Mouse (Mus musculus) megakaryocyte, embryonic 14.5 days (primary cell): ENCODE results near the gene Susd3. TPM values are rescaled to one million over a fixed set of nuclear protein-coding genes. Genes with fewer than 3 reads are reported as not detected.

ENCODE experiments used
- H3K27me3 ChIP-seq: replicated peaks from 2 replicates; pipeline ENCODE3; 2012; ENCODE audit warnings: inconsistent platforms
- H3K36me3 ChIP-seq: replicated peaks from 2 replicates; pipeline ENCODE3; 2012; ENCODE audit warnings: low read length, inconsistent platforms, mixed read lengths
- H3K4me1 ChIP-seq: 2 replicates; pipeline ENCODE4 v1.6.1; 2012; ENCODE audit warnings: inconsistent platforms
- H3K4me3 ChIP-seq: replicated peaks from 2 replicates; pipeline ENCODE3; 2012; ENCODE audit warnings: moderate library complexity, mild to moderate bottlenecking, inconsistent platforms
- H3K9me3 ChIP-seq: 2 replicates; pipeline ENCODE4 v1.6.1; 2012; ENCODE audit warnings: inconsistent platforms
- FLI1 ChIP-seq: IDR thresholded peaks from 2 replicates; pipeline ENCODE4 v1.6.1; 2012; ENCODE audit warnings: low read length, inconsistent platforms, mixed read lengths
- GATA1 ChIP-seq: IDR thresholded peaks from 3 replicates; pipeline ENCODE4 v1.6.1; 2012; ENCODE audit warnings: mixed read lengths, low read length, inconsistent platforms, borderline replicate concordance
- polyA plus RNA-seq: library from polyadenylated mRNA; stranded (reverse); fragments of >175 nt; gene quantifications from 2 replicates; pipeline ENCODE4 v1.2.3, GENCODE M21; 2012; ENCODE audit warnings: low replicate concordance; ENCODE audit not compliant: insufficient read depth

Gene Susd3
- polyA plus RNA-seq, 1 experiment, result 289 TPM

GRCm38 (mm10) chr13:49187288-49188218 is 61.0 kb downstream of the Susd3 start, which contains the start of gene Ninj1:
Gene Ninj1 (plus strand): TSS chr13:49187485.
- TF ChIP-seq GATA1, result peak; percentile 96
- no peak for TF ChIP-seq FLI1
- Histone ChIP-seq H3K4me1 (peaks cover 96% of the 10 kb centered on the region), H3K27me3 (peaks cover 4% of the 10 kb centered on the region), H3K36me3 (peaks cover 39% of the 10 kb centered on the region), H3K9me3 (peaks cover 7% of the 10 kb centered on the region; the same call in 1 of the 2 replicates), H3K4me3 (peak within 1 kb of the TSS; percentile 98)

GRCm38 (mm10) chr13:49186798-49187287 is 61.7 kb downstream of the Susd3 start:
- Histone ChIP-seq H3K9me3 (peaks cover 7% of the 10 kb centered on the region; the same call in 1 of the 2 replicates), H3K4me3 (peak overlapping the region; percentile 98), H3K27me3 (peaks cover 4% of the 10 kb centered on the region), H3K4me1 (peaks cover 96% of the 10 kb centered on the region), H3K36me3 (peaks cover 32% of the 10 kb centered on the region)
- no peak for TF ChIP-seq GATA1
- TF ChIP-seq FLI1, result no peak

DNA sequence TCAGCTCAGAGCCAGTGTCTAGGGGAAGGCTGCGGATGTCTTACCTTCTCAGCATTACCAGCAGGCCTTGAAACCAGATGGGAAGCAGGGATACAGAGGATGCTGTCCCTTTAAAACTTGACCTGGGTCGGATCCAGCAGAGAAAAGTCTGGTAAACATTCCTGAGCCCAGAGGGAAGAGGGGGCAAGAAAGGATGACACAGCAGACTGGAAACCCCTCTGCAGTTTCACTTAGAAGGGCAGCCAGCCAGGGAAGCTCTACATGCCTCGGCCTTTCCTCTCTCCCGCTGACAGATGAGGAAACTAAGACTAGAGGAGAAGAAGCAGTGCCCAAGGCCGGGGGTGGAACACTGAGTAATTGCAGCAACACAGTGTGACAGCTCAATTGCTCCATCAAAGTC is 64.9 kb downstream of the Susd3 start:
- Histone ChIP-seq H3K9me3 (peaks cover 7% of the 10 kb centered on the region; the same call in 1 of the 2 replicates), H3K4me3 (peak overlapping the region; percentile 38), H3K27me3 (peaks cover 6% of the 10 kb centered on the region), H3K36me3 (peaks cover 3% of the 10 kb centered on the region), H3K4me1 (peaks cover 96% of the 10 kb centered on the region)
- TF ChIP-seq GATA1 (no peak), FLI1 (no peak)

DNA sequence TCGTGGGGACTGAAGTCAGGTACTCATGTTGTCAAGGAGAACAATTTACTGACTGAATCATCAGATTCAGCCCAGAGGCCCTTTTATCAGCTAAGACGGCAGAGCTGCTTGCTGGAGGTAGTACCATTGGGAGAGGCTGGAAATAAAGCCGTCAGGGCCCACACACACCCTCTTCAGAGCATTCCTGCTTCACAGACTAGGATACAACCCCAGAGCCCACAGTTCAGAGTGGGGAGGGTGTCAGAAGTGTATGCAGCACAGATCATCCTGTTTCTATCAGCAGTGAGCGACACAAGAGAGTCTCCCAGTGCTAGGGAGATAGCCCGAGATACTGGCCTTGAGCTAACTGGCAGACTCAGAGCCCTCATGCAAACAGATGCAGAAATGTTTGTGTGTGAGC is 65.3 kb downstream of the Susd3 start:
- peaks cover 6% of the 10 kb centered on the region for H3K27me3 ChIP-seq
- peaks cover 96% of the 10 kb centered on the region for H3K4me1 ChIP-seq
- H3K9me3 ChIP-seq, result peaks cover 7% of the 10 kb centered on the region; the same call in 1 of the 2 replicates
- no peak for TF ChIP-seq FLI1
- no peaks in the 10 kb centered on the region for H3K36me3 ChIP-seq
- no peak overlapping the region for H3K4me3 ChIP-seq

DNA sequence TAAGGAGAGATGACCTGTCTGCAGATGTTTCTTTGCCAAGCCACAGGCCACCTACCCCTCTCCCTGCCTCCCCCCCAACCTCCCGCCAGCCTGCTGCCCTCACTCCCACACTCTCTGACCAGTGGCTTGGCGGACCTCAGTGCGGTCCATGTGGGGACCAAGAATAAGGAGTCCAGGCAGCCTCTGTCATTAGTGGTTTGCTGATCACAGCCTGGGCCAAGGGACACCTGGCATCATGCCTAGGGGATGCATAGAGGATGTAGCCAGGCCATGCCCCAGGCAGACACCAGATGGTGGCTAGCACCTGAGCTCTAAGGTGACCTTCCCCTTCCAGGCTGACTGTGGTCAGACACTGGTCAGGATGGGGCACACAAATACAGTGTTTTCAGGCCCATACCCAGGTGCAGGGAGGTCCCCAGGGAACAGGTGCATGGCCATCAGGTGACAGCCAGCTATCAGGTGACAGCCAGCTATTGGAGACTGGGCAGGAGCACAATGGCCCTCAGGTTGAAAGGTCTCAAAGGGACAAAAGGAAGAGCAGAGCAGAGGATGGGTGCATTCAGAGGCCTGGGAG is 67.0 kb downstream of the Susd3 start:
- peak overlapping the region; percentile 24 for H3K4me3 ChIP-seq
- H3K27me3 ChIP-seq, result peaks cover 6% of the 10 kb centered on the region
- H3K9me3 ChIP-seq, result peaks cover 7% of the 10 kb centered on the region; the same call in 1 of the 2 replicates
- H3K36me3 ChIP-seq, result no peaks in the 10 kb centered on the region
- TF ChIP-seq GATA1, result no peak
- no peak for TF ChIP-seq FLI1
- H3K4me1 ChIP-seq, result peaks cover 90% of the 10 kb centered on the region

GRCm38 (mm10) chr13:49180691-49181090 is 67.8 kb downstream of the Susd3 start:
- peak overlapping the region; percentile 26 for H3K4me3 ChIP-seq
- peaks cover 9% of the 10 kb centered on the region for H3K27me3 ChIP-seq
- peaks cover 85% of the 10 kb centered on the region for H3K4me1 ChIP-seq
- TF ChIP-seq GATA1 (no peak), FLI1 (no peak)
- H3K36me3 ChIP-seq, result no peaks in the 10 kb centered on the region
- H3K9me3 ChIP-seq, result peaks cover 7% of the 10 kb centered on the region; the same call in 1 of the 2 replicates

Other genes starting within 250 kb of the Susd3 start
- gene Wnk2, start 100.7 kb downstream of the Susd3 start, polyA plus RNA-seq, result 0.02 and 0.35 TPM in 2 replicates
- gene Ninj1, start 61.2 kb downstream of the Susd3 start, polyA plus RNA-seq, result 422 and 866 TPM in 2 replicates
- gene Card19, start 32.7 kb downstream of the Susd3 start, polyA plus RNA-seq, result 534 and 845 TPM in 2 replicates
- 9.1 and 10.4 TPM in 2 replicates for gene Fgd3, start 71.6 kb upstream of the Susd3 start, polyA plus RNA-seq
- 21.2 and 22.5 TPM in 2 replicates for gene Bicd2, start 92.9 kb upstream of the Susd3 start, polyA plus RNA-seq
- 1.4 TPM in 1 of 2 replicates, not detected in the other for gene Ippk, start 172.5 kb upstream of the Susd3 start, polyA plus RNA-seq
- gene Tes3-ps, start 244.6 kb upstream of the Susd3 start, polyA plus RNA-seq, result not detected in 2 replicates